Mouse (Mus musculus) thymus, adult 18-20 months (tissue): ENCODE measurements at regions not wholly inside any gene's neighbourhood (a gene's known extent, or its start where the extent isn't known, plus 50 kb on each side); places are given as distances from the start of the nearest gene placed in this dataset.
"Not testable (repeated sequence)": the region's sequence is repeated elsewhere in the genome, so short reads cannot be mapped to it uniquely, and the experiment has no call there.

Source experiments
- DNase-seq, 2 experiments: peaks; one replicate each; pipeline ENCODE4 v3.0.0; 2022; ENCODE audit warnings: mixed read lengths in 2 of 2

- no peak for DNase-seq
Observed at GRCm38 (mm10) chr1:14109190-14109482, 1984.0 kb downstream of the 4930444P10Rik start.

GRCm38 (mm10) chr1:14108450-14109189, 1984.5 kb downstream of the 4930444P10Rik start:
- no peak for DNase-seq

- not testable (repeated sequence) for DNase-seq
Observed at GRCm38 (mm10) chr1:14105521-14105920, 1987.6 kb downstream of the 4930444P10Rik start.

- no peak for DNase-seq
Observed at GRCm38 (mm10) chr1:14104529-14104928, 1988.6 kb downstream of the 4930444P10Rik start.

GRCm38 (mm10) chr1:14099031-14099430, 1994.1 kb downstream of the 4930444P10Rik start:
- DNase-seq = no peak

GRCm38 (mm10) chr1:14097567-14098228, 1995.4 kb downstream of the 4930444P10Rik start:
- no peak for DNase-seq

- no peak for DNase-seq
Observed at GRCm38 (mm10) chr1:14064856-14065255, 2028.3 kb downstream of the 4930444P10Rik start.

- DNase-seq = no peak
Observed at GRCm38 (mm10) chr1:14036163-14036562, 2057.0 kb downstream of the 4930444P10Rik start.

GRCm38 (mm10) chr1:14011484-14011883, 2081.6 kb downstream of the 4930444P10Rik start:
- DNase-seq = no peak

- DNase-seq = no peak
Observed at GRCm38 (mm10) chr1:14010789-14011188, 2082.3 kb downstream of the 4930444P10Rik start.

- DNase-seq = no peak
Observed at GRCm38 (mm10) chr1:14002550-14002949, 2090.6 kb downstream of the 4930444P10Rik start.

GRCm38 (mm10) chr1:14001431-14001830, 2091.7 kb downstream of the 4930444P10Rik start:
- no peak for DNase-seq

- DNase-seq = no peak
Observed at GRCm38 (mm10) chr1:14000605-14001395, 2092.3 kb downstream of the 4930444P10Rik start.

GRCm38 (mm10) chr1:13998178-13998708, 2094.9 kb downstream of the 4930444P10Rik start:
- DNase-seq = no peak

- DNase-seq = no peak
Observed at GRCm38 (mm10) chr1:13993825-13994509, 2099.2 kb downstream of the 4930444P10Rik start.

GRCm38 (mm10) chr1:13992978-13993377, 2100.1 kb downstream of the 4930444P10Rik start:
- DNase-seq = no peak

- DNase-seq = no peak
Observed at GRCm38 (mm10) chr1:13989360-13989759, 2103.8 kb downstream of the 4930444P10Rik start.

- DNase-seq = no peak
Observed at GRCm38 (mm10) chr1:13984833-13985232, 2108.3 kb downstream of the 4930444P10Rik start.

- DNase-seq = no peak
Observed at GRCm38 (mm10) chr1:13980273-13980672, 2112.9 kb downstream of the 4930444P10Rik start.

GRCm38 (mm10) chr1:13978640-13979039, 2114.5 kb downstream of the 4930444P10Rik start:
- DNase-seq = no peak

GRCm38 (mm10) chr1:13977207-13977606, 2115.9 kb downstream of the 4930444P10Rik start:
- no peak for DNase-seq

GRCm38 (mm10) chr1:13949241-13949640, 2143.9 kb downstream of the 4930444P10Rik start:
- DNase-seq = no peak

GRCm38 (mm10) chr1:13941351-13941750, 2151.8 kb downstream of the 4930444P10Rik start:
- no peak for DNase-seq
